Mouse (Mus musculus) hindbrain, postnatal 0 days (tissue): Measurements from ENCODE around the gene Retreg1. TPM values are rescaled to one million over a fixed set of nuclear protein-coding genes. Genes with fewer than 3 reads are reported as not detected.

Experiments
- ATAC-seq: fragments of 200-750 bp; cut with Nextera tagmentation; 2 replicates; pipeline ENCODE4 v1.8.0; 2017; ENCODE audit warnings: mild to moderate bottlenecking, moderate TSS enrichment, moderate library complexity
- DNase-seq: peaks from one replicate; pipeline ENCODE4 v3.0.0-alpha.2; 2015; ENCODE audit warnings: low spot score
- H3K27ac ChIP-seq: fragments of 300-500 bp; sonication (generic); 2 replicates; pipeline ENCODE4 v1.5.1; 2014; ENCODE audit warnings: mild to moderate bottlenecking
- H3K27me3 ChIP-seq: fragments of 300-500 bp; sonication (generic); 2 replicates; pipeline ENCODE4 v1.6.1; 2014; ENCODE audit warnings: low read length, mixed read lengths; ENCODE audit not compliant: insufficient read depth
- H3K36me3 ChIP-seq: fragments of 300-500 bp; sonication (generic); 2 replicates; pipeline ENCODE4 v1.6.1; 2014; ENCODE audit warnings: low read length, mixed read lengths; ENCODE audit not compliant: insufficient read depth
- H3K4me1 ChIP-seq: fragments of 300-500 bp; sonication (generic); 2 replicates; pipeline ENCODE4 v1.6.1; 2014; ENCODE audit warnings: antibody characterized with exemption, low read length, mixed read lengths; ENCODE audit not compliant: insufficient read depth
- H3K4me2 ChIP-seq: fragments of 300-500 bp; sonication (generic); 2 replicates; pipeline ENCODE4 v1.6.1; 2014; ENCODE audit warnings: low read depth, mild to moderate bottlenecking, low read length, moderate library complexity, mixed read lengths
- H3K4me3 ChIP-seq: fragments of 300-500 bp; sonication (generic); 2 replicates; pipeline ENCODE4 v1.5.1; 2014; ENCODE audit warnings: low read length
- H3K9ac ChIP-seq: fragments of 300-500 bp; sonication (generic); replicated peaks from 2 replicates; pipeline ENCODE4 v1.6.1; 2014; ENCODE audit warnings: mild to moderate bottlenecking, low read length, moderate library complexity, mixed read lengths
- H3K9me3 ChIP-seq: fragments of 300-500 bp; sonication (generic); 2 replicates; pipeline ENCODE4 v1.6.1; 2016; ENCODE audit warnings: low read length, mixed read lengths
- CTCF ChIP-seq: IDR thresholded peaks from 2 replicates; pipeline ENCODE4 v1.5.1; 2016; ENCODE audit warnings: antibody characterized with exemption, control low read depth, low read depth
- WGBS: fragments of 180-500 bp; shearing (Covaris S2); extraction: QIAGEN DNeasy Blood & Tissue Kit; methylation state at CpG from one replicate; pipeline ENCODE4 v1.1.7; 2014; 5-methylcytosine and 5-hydroxymethylcytosine counted together
- polyA plus RNA-seq: library from polyadenylated mRNA; unstranded; fragments of >200 nt; fragmentation: Nextera tagmentation; extraction: Ambion mirVana; gene quantifications from 2 replicates; pipeline ENCODE4 v1.2.1, GENCODE M21; 2015
- total RNA-seq: library from RNA; depleted of rRNA; stranded (reverse); fragments of >200 nt; gene quantifications from 2 replicates; pipeline ENCODE4 v1.2.3, GENCODE M21; 2014

The Retreg1 gene
- total and polyA plus RNA-seq, 2 experiments from 2014 or later: 21.0 to 31.7 TPM

DNA sequence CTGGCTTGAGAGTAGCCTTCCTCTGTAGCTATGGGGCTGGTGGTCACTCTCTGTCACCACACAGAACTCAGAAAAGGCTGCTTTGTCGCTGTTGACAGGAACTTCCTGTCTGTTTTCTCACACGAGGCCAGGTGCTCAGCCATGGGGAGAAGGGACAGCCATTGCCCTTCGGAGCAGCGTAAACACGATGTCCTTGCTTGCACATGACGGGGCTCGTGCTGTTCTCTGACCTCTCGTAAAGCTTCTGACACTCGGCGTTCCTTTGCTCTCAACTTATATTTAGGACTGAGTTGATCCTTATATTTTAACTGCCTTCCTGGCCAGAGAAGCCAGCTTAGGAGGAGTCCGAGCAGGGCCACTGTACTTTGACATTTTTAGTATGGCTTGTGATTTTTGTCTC is 86.5 kb downstream of the Retreg1 start:
- Histone ChIP-seq H3K36me3 (no peaks in the 10 kb centered on the region), H3K27me3 (no peaks in the 10 kb centered on the region), H3K9me3 (no peaks in the 10 kb centered on the region), H3K4me2 (no peak overlapping the region), H3K4me3 (no peak overlapping the region), H3K9ac (no peak overlapping the region), H3K27ac (no peak overlapping the region), H3K4me1 (0 out of 2 replicates have a peak, but pooled peaks cover 7% of the 10 kb centered on the region)
- ATAC-seq (no peak), DNase-seq (no peak)
- 80% methylated on average over 11 of the region's 11 CpGs for WGBS
- TF ChIP-seq CTCF: no peak

DNA sequence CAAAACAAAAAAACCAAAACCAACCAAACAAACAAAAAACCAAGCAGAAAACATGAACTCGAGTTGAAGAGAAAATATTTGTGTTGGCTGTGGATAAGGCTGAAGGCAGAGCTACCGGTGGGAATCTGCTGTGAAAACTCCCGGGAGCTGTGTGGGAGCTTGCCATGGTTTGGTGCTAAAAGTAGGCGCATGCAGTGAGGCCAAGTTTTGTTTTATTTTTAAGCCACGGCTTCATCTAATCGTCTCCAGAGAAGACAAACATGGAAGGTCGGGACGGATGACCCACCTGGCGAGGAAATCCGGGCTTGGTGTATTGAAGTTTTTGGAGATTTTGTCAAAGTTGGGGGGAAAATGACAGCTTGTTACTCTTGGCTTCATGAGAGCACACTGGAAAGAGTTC is 87.0 kb downstream of the Retreg1 start:
- DNase-seq: no peak
- no peak for ATAC-seq
- H3K4me2 ChIP-seq: no peak overlapping the region
- no peak overlapping the region for H3K4me3 ChIP-seq
- no peaks in the 10 kb centered on the region for H3K9me3 ChIP-seq
- H3K9ac ChIP-seq: no peak overlapping the region
- H3K36me3 ChIP-seq: no peaks in the 10 kb centered on the region
- H3K4me1 ChIP-seq: 0 out of 2 replicates have a peak, but pooled peaks cover 7% of the 10 kb centered on the region
- WGBS: 86% methylated on average over 10 of the region's 10 CpGs
- TF ChIP-seq CTCF: no peak
- H3K27me3 ChIP-seq: no peaks in the 10 kb centered on the region
- H3K27ac ChIP-seq: no peak overlapping the region

GRCm38 (mm10) chr15:25930657-25931056 is 87.7 kb downstream of the Retreg1 start:
- no peak for TF ChIP-seq CTCF

GRCm38 (mm10) chr15:25932497-25932896 is 89.5 kb downstream of the Retreg1 start:
- no peak for ATAC-seq
- H3K27ac ChIP-seq: no peak overlapping the region
- H3K27me3 ChIP-seq: no peaks in the 10 kb centered on the region
- no peaks in the 10 kb centered on the region for H3K9me3 ChIP-seq
- no peak overlapping the region for H3K4me3 ChIP-seq
- 87% methylated on average over 9 of the region's 9 CpGs for WGBS
- H3K36me3 ChIP-seq: no peaks in the 10 kb centered on the region
- H3K9ac ChIP-seq: no peak overlapping the region
- 0 out of 2 replicates have a peak, but pooled peaks cover 7% of the 10 kb centered on the region for H3K4me1 ChIP-seq
- no peak for TF ChIP-seq CTCF
- DNase-seq: no peak
- H3K4me2 ChIP-seq: no peak overlapping the region

More at GRCm38 (mm10) chr15:25930657-25931056, 87.7 kb downstream of the Retreg1 start:
- Histone ChIP-seq H3K27ac (no peak overlapping the region), H3K36me3 (no peaks in the 10 kb centered on the region), H3K4me3 (no peak overlapping the region), H3K4me2 (no peak overlapping the region), H3K9ac (no peak overlapping the region), H3K27me3 (no peaks in the 10 kb centered on the region), H3K9me3 (no peaks in the 10 kb centered on the region), H3K4me1 (0 out of 2 replicates have a peak, but pooled peaks cover 7% of the 10 kb centered on the region)
- ATAC-seq (no peak), DNase-seq (no peak)
- WGBS: 87% methylated on average over 5 of the region's 5 CpGs

DNA sequence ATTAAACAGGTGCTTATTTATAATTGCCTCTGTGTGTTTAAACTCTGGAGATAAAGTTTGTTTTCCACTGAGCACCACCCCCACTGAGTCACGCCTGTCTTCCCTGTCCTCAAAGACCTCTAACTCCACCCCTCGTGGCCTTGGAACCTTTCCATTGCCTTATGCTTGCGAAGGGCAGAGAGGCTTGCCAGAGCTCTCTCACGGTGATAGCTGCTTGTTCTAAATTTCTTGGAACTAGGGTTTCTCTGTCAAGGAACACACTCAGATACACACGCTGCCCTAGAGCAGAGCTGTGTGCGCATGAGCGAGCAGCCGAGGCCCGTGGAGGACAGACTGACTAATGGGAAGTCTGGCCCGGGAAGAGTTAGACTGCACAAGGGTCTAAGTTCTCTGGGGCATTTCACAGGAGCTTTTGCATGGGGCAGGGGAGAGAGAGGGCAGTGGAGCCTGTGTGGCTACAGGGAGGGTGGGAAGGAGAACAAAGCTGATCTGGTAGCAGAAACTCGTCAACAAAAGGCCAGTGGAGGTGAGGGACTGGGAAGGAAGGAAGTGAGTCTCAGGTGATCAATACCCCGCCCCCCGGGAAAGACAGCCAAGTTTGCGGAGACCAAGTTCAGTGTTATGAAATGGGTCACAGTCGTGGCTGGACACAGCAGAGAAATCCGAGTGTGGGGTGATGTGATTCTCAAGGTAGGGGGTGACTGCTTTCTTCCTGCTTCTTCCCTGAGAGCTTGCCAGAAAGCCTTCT is 90.1 kb downstream of the Retreg1 start:
- Histone ChIP-seq H3K4me2 (0 out of 2 replicates have a peak overlapping the region, but pooled peaks have one; percentile 13), H3K36me3 (no peaks in the 10 kb centered on the region), H3K9ac (no peak overlapping the region), H3K9me3 (no peaks in the 10 kb centered on the region), H3K27ac (no peak overlapping the region), H3K27me3 (no peaks in the 10 kb centered on the region), H3K4me3 (no peak overlapping the region), H3K4me1 (0 out of 2 replicates have a peak, but pooled peaks cover 7% of the 10 kb centered on the region)
- no peak for TF ChIP-seq CTCF
- DNase-seq (peak; percentile 39), ATAC-seq (peak; percentile 62)
- 41% methylated on average over 16 of the region's 16 CpGs for WGBS

- no peak for ATAC-seq
- H3K36me3 ChIP-seq: no peaks in the 10 kb centered on the region
- 68% methylated on average over 7 of the region's 7 CpGs for WGBS
- TF ChIP-seq CTCF: no peak
- DNase-seq: no peak
- H3K4me2 ChIP-seq: no peak overlapping the region
- no peak overlapping the region for H3K27ac ChIP-seq
- H3K4me1 ChIP-seq: 0 out of 2 replicates have a peak, but pooled peaks cover 7% of the 10 kb centered on the region
- H3K27me3 ChIP-seq: no peaks in the 10 kb centered on the region
- H3K9ac ChIP-seq: no peak overlapping the region
- H3K9me3 ChIP-seq: no peaks in the 10 kb centered on the region
- no peak overlapping the region for H3K4me3 ChIP-seq
These were observed 90.7 kb downstream of the Retreg1 start for GRCm38 (mm10) chr15:25933685-25934108.

DNA sequence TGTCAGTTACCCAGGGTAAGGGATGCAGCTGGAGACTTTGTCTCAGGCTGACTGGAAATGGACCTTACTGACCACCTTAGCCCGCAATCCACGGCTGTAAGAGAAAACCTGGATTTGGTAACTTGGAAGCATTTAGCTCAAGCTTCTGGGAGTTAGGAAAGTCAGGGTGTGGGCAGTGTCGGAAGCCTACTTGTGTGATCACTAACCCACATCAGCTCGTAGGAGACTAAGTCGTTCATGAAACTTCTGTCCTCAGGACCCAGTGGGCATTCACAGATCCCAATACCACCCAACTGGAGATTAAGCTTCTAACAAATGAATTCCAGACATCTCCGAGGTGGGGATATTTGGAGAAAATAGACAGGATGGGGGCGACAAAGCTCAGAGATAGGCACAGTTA is 91.4 kb downstream of the Retreg1 start:
- Histone ChIP-seq H3K4me2 (no peak overlapping the region), H3K27ac (no peak overlapping the region), H3K9me3 (no peaks in the 10 kb centered on the region), H3K9ac (no peak overlapping the region), H3K4me1 (0 out of 2 replicates have a peak, but pooled peaks cover 7% of the 10 kb centered on the region), H3K27me3 (no peaks in the 10 kb centered on the region), H3K4me3 (no peak overlapping the region), H3K36me3 (no peaks in the 10 kb centered on the region)
- whole genome bisulfite sequencing: 87% methylated on average over 7 of the region's 7 CpGs
- no peak for TF ChIP-seq CTCF
- ATAC-seq (no peak), DNase-seq (no peak)
